Mouse (Mus musculus) intestine, embryonic 14.5 days (tissue): Measurements from ENCODE around the gene Cmss1. TPM values are rescaled to one million over a fixed set of nuclear protein-coding genes. Genes with fewer than 3 reads are reported as not detected.

ENCODE experiments used
- ATAC-seq: fragments of 200-750 bp; cut with Nextera tagmentation; replicated peaks from 2 replicates; pipeline ENCODE4 v1.8.0; 2017; ENCODE audit warnings: low read depth, moderate number of reproducible peaks, moderate TSS enrichment, moderate library complexity; ENCODE audit not compliant: low FRiP score, low TSS enrichment
- DNase-seq: peaks from one replicate; pipeline ENCODE4 v3.0.0-alpha.2; 2018; ENCODE audit warnings: low spot score
- H3K27ac ChIP-seq: fragments of 300-500 bp; sonication (generic); 2 replicates; pipeline ENCODE4 v1.5.1; 2014; ENCODE audit warnings: low read depth, mild to moderate bottlenecking, control low read depth
- H3K27me3 ChIP-seq: fragments of 300-500 bp; sonication (generic); replicated peaks from 2 replicates; pipeline ENCODE4 v1.6.1; 2014; ENCODE audit warnings: low read length, control low read depth; ENCODE audit not compliant: control insufficient read depth, insufficient read depth
- H3K36me3 ChIP-seq: fragments of 300-500 bp; sonication (generic); 2 replicates; pipeline ENCODE4 v1.6.1; 2014; ENCODE audit warnings: low read length, control low read depth; ENCODE audit not compliant: control insufficient read depth, insufficient read depth
- H3K4me1 ChIP-seq: fragments of 300-500 bp; sonication (generic); replicated peaks from 2 replicates; pipeline ENCODE4 v1.6.1; 2014; ENCODE audit warnings: low read length, control low read depth, mixed read lengths; ENCODE audit not compliant: control insufficient read depth, insufficient read depth
- H3K4me2 ChIP-seq: fragments of 300-500 bp; sonication (generic); 2 replicates; pipeline ENCODE4 v1.6.1; 2014; ENCODE audit warnings: low read length
- H3K4me3 ChIP-seq: fragments of 300-500 bp; sonication (generic); 2 replicates; pipeline ENCODE4 v1.5.1; 2014; ENCODE audit warnings: low read depth, low read length, control low read depth, mixed read lengths
- H3K9ac ChIP-seq: fragments of 300-500 bp; sonication (generic); 2 replicates; pipeline ENCODE4 v1.6.1; 2014; ENCODE audit warnings: mild to moderate bottlenecking, low read length
- H3K9me3 ChIP-seq: fragments of 300-500 bp; sonication (generic); 2 replicates; pipeline ENCODE4 v1.6.1; 2016; ENCODE audit warnings: low read length, control low read depth; ENCODE audit not compliant: control insufficient read depth
- WGBS: fragments of 180-500 bp; shearing (Covaris S2); extraction: QIAGEN DNeasy Blood & Tissue Kit; methylation state at CpG from one replicate; pipeline ENCODE4 v1.1.7; 2014; 5-methylcytosine and 5-hydroxymethylcytosine counted together
- polyA plus RNA-seq: library from polyadenylated mRNA; unstranded; fragments of >200 nt; fragmentation: Nextera tagmentation; extraction: Ambion mirVana; gene quantifications from 2 replicates; pipeline ENCODE4 v1.2.1, GENCODE M21; 2014

Cmss1 gene
- polyA plus RNA-seq, 1 experiment from 2014 or later, result 56.0 TPM

- Histone ChIP-seq H3K4me2 (no peak overlapping the region), H3K4me1 (no peaks in the 10 kb centered on the region), H3K27ac (no peak overlapping the region), H3K4me3 (no peak overlapping the region), H3K9me3 (no peaks in the 10 kb centered on the region), H3K36me3 (no peaks in the 10 kb centered on the region), H3K27me3 (no peaks in the 10 kb centered on the region), H3K9ac (no peak overlapping the region)
- ATAC-seq (no peak), DNase-seq (no peak)
- 76% methylated on average over 9 of the region's 9 CpGs for WGBS
These were observed 305.1 kb downstream of the Cmss1 start for GRCm38 (mm10) chr16:57301512-57302115.

GRCm38 (mm10) chr16:57295216-57295934 is 311.3 kb downstream of the Cmss1 start:
- no peak overlapping the region for H3K4me3 ChIP-seq
- no peaks in the 10 kb centered on the region for H3K9me3 ChIP-seq
- no peak overlapping the region for H3K27ac ChIP-seq
- 79% methylated on average over 10 of the region's 10 CpGs for WGBS
- H3K4me2 ChIP-seq, result no peak overlapping the region
- DNase-seq (no peak), ATAC-seq (no peak)
- H3K4me1 ChIP-seq, result no peaks in the 10 kb centered on the region
- no peaks in the 10 kb centered on the region for H3K27me3 ChIP-seq
- no peaks in the 10 kb centered on the region for H3K36me3 ChIP-seq
- no peak overlapping the region for H3K9ac ChIP-seq

GRCm38 (mm10) chr16:57292765-57293164 is 313.9 kb downstream of the Cmss1 start, which contains the start of gene Tmem30c:
TSS of gene Tmem30c (minus strand) at chr16:57292865.
- Histone ChIP-seq H3K27me3 (no peaks in the 10 kb centered on the region), H3K9me3 (no peaks in the 10 kb centered on the region), H3K4me2 (no peak within 1 kb of the TSS), H3K9ac (no peak within 1 kb of the TSS), H3K27ac (no peak within 1 kb of the TSS), H3K4me3 (no peak within 1 kb of the TSS), H3K4me1 (no peaks in the 10 kb centered on the region), H3K36me3 (no peaks in the 10 kb centered on the region)
- DNase-seq (no peak), ATAC-seq (no peak)
- WGBS, result 88% methylated on average over 2 of the region's 2 CpGs

GRCm38 (mm10) chr16:57292296-57292695 is 314.4 kb downstream of the Cmss1 start:
- Histone ChIP-seq H3K36me3 (no peaks in the 10 kb centered on the region), H3K4me2 (no peak overlapping the region), H3K9ac (no peak overlapping the region), H3K4me1 (no peaks in the 10 kb centered on the region), H3K4me3 (no peak overlapping the region), H3K27ac (no peak overlapping the region), H3K9me3 (no peaks in the 10 kb centered on the region), H3K27me3 (no peaks in the 10 kb centered on the region)
- WGBS, result 67% methylated on average over 4 of the region's 4 CpGs
- DNase-seq (no peak), ATAC-seq (no peak)

- Histone ChIP-seq H3K9me3 (no peaks in the 10 kb centered on the region), H3K36me3 (no peaks in the 10 kb centered on the region), H3K27me3 (no peaks in the 10 kb centered on the region), H3K4me1 (no peaks in the 10 kb centered on the region), H3K4me2 (no peak overlapping the region), H3K27ac (no peak overlapping the region), H3K4me3 (no peak overlapping the region), H3K9ac (no peak overlapping the region)
- DNase-seq (no peak), ATAC-seq (no peak)
- 91% methylated on average over 5 of the region's 5 CpGs for WGBS
These were observed 315.0 kb downstream of the Cmss1 start for GRCm38 (mm10) chr16:57291696-57292095.

- Histone ChIP-seq H3K27ac (no peak overlapping the region), H3K4me1 (no peaks in the 10 kb centered on the region), H3K27me3 (no peaks in the 10 kb centered on the region), H3K9ac (no peak overlapping the region), H3K4me3 (no peak overlapping the region), H3K36me3 (no peaks in the 10 kb centered on the region), H3K9me3 (no peaks in the 10 kb centered on the region), H3K4me2 (no peak overlapping the region)
- DNase-seq (no peak), ATAC-seq (no peak)
- WGBS, result 80% methylated on average over 8 of the region's 8 CpGs
These were observed 325.2 kb downstream of the Cmss1 start for GRCm38 (mm10) chr16:57281417-57281816.

- Histone ChIP-seq H3K9me3 (no peaks in the 10 kb centered on the region), H3K36me3 (no peaks in the 10 kb centered on the region), H3K4me2 (no peak overlapping the region), H3K27me3 (no peaks in the 10 kb centered on the region), H3K4me1 (no peaks in the 10 kb centered on the region), H3K9ac (no peak overlapping the region), H3K4me3 (no peak overlapping the region), H3K27ac (no peak overlapping the region)
- ATAC-seq, result no peak
- WGBS, result 88% methylated on average over 31 of the region's 31 CpGs
- DNase-seq, result peak; percentile 45
These were observed 326.1 kb downstream of the Cmss1 start for GRCm38 (mm10) chr16:57280221-57281217.

GRCm38 (mm10) chr16:57278976-57279626 is 327.6 kb downstream of the Cmss1 start:
- H3K4me3 ChIP-seq, result no peak overlapping the region
- 86% methylated on average over 10 of the region's 12 CpGs for WGBS
- H3K4me1 ChIP-seq, result no peaks in the 10 kb centered on the region
- H3K27ac ChIP-seq, result no peak overlapping the region
- no peaks in the 10 kb centered on the region for H3K9me3 ChIP-seq
- DNase-seq (peak; percentile 45), ATAC-seq (no peak)
- H3K4me2 ChIP-seq, result no peak overlapping the region
- no peaks in the 10 kb centered on the region for H3K36me3 ChIP-seq
- H3K9ac ChIP-seq, result no peak overlapping the region
- no peaks in the 10 kb centered on the region for H3K27me3 ChIP-seq
